Mouse (Mus musculus) thymus, postnatal 14 days (tissue): ENCODE results near the gene Rnf224.

ENCODE experiments used
- DNase-seq: peaks from one replicate; pipeline ENCODE4 v3.0.0; 2021

Rnf224 gene

DNA sequence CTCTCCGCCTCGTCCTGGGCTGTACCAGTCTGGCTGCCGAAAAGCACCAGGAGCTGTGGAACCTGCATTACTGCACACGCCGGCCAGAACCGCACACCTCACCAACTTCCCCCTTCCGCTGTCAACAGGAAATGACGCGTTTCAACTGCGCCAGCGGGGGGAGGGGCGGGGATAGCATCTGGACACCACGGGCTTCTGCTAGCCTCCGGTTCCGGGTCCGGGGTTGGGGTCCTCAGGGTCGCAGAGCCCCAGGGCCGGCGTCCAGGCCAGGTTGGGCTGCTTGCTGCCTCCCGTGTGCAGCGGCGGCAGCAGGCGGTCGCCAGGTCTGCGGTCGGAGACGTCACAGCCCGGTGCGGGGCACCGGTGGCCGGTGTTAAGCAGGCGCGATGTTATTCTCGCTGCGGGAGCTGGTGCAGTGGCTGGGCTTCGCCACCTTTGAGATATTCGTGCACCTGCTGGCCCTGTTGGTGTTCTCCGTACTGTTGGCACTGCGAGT is 18.7 kb upstream of the Rnf224 start, which contains the start of gene Tmem203:
Tmem203 (plus strand) TSS at position 156 of the 496 bp plus-strand sequence.
- DNase-seq = peak; percentile 88

GRCm38 (mm10) chr2:25252331-25252730 is 15.7 kb upstream of the Rnf224 start:
- peak; percentile 44 for DNase-seq

- DNase-seq = no peak
Observed at GRCm38 (mm10) chr2:25246183-25247072, 9.8 kb upstream of the Rnf224 start, which contains the start of gene AL732309.1. Gene AL732309.1 (minus strand): TSS chr2:25246863.

- no peak for DNase-seq
Observed at GRCm38 (mm10) chr2:25244144-25244543, 7.6 kb upstream of the Rnf224 start.

DNA sequence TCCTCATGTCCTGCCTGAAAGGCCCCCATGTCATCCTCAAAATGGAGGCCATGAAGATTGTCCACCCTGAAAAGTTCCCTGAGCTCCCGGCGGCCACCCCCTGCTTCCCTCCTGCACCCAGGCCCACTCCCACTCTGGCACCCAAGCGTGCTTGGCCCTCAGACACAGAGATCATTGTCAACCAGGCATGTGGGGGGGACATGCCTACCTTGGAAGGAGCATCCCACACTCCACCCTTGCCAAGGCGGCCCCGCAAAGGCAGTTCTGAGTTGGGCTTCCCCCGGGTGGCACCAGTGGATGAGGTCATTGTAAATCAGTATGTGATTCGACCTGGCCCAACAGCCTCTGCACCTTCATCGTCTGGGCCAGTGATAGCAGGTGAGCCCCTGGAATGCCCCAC is 6.8 kb upstream of the Rnf224 start:
- no peak for DNase-seq

- DNase-seq = peak; percentile 50
Observed at GRCm38 (mm10) chr2:25242101-25242506, 5.5 kb upstream of the Rnf224 start, which contains the start of the genes Rnf208 and Cysrt1. Gene Rnf208 (plus strand): TSS chr2:25242255. Gene Cysrt1 (minus strand): TSS chr2:25242452.

GRCm38 (mm10) chr2:25241438-25241775 is 4.8 kb upstream of the Rnf224 start:
- DNase-seq = no peak

DNA sequence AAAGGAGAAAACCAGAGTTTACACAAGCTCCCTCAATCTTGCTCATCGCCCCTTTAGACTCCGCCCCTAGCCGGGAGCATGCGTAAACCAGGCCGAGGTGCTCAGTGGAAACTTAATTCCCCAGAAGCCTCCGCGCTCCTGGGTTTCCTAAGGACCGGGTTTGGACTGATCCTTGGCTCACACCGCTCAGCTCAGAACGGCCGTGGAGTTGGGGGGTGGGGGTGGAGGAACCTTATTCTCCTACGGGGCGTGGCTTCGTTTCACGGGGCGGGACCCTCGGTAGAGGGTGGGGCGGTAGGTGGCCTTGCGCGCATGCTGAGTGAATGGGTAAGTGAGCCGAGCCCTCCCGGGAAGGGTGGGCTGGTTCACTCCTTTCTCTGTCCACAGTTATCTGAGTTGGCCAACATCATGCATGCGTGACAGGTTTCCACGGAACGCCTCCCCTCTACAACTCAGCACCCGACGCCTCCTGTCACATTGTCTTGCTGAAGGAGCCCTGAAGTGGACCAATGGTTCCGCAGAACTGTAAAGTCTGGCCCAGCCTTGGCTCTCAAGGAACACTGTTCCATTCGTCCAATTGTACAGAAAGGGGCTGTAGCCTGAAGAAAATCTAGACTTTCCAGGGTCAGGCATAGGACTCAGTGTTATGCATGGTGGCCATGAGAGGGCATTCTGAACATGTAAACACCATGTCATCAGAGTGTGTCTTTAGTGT is 4.3 kb upstream of the Rnf224 start:
- peak; percentile 63 for DNase-seq

DNA sequence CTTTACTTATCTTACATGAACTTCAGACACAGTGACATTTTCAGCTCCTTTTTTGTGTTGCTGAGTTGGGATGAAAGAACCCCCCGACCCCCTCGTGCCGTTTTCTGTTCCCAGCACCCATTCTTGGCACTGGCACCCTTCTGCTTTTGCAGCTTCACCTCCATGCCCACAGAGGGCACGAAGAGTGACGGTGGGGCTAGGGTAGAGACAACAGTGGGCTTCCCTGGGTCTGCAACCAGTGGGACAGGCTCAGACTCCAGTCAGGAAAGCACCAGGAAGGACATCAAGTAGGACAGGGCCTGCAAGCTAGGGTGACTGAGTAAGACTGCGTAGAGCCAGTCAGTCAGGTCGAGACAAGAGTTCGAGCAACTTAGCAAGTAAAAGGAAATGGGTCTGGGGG is 3.7 kb upstream of the Rnf224 start:
- DNase-seq = no peak

DNA sequence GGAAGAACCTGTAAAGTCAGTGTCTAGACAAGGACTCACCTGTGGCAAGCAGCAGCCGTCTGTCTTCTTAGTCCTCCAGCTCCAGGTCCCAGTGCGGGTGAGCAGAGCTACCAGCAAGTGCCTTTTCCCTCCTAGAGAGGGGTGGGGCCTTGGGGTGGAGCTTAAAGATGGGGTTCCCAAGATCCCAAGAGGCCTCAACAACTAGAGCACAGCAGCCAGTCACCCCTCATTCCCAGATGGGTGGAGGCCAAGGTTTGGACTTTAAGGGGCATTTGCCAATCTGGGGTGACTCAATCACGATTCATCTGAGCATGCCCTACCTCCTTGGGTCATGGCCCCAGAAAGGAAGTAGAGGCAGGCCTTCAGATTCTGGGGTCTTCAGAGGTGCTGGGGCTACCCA is 3.2 kb upstream of the Rnf224 start:
- no peak for DNase-seq

GRCm38 (mm10) chr2:25238106-25238505 is 1.5 kb upstream of the Rnf224 start:
- no peak for DNase-seq

DNA sequence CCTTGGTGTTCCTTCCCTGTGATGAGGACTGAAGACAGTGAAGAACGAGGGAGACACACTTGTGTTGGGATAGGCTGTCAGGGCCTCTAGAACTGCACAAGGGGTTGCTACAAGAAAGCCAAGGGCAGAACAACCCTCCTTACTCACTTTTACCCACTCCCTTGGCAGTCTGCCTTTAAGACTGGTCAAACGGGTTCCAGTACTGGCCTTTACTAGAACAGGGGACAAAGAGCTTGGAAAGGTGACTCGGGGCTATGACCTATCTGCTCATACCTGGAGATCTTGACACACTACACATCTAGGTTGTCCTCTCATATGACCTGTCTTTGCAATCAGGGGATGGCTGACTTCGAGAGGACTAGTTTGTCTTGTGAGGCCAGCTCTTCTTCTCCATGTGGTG is 935 bp upstream of the Rnf224 start:
- no peak for DNase-seq

DNA sequence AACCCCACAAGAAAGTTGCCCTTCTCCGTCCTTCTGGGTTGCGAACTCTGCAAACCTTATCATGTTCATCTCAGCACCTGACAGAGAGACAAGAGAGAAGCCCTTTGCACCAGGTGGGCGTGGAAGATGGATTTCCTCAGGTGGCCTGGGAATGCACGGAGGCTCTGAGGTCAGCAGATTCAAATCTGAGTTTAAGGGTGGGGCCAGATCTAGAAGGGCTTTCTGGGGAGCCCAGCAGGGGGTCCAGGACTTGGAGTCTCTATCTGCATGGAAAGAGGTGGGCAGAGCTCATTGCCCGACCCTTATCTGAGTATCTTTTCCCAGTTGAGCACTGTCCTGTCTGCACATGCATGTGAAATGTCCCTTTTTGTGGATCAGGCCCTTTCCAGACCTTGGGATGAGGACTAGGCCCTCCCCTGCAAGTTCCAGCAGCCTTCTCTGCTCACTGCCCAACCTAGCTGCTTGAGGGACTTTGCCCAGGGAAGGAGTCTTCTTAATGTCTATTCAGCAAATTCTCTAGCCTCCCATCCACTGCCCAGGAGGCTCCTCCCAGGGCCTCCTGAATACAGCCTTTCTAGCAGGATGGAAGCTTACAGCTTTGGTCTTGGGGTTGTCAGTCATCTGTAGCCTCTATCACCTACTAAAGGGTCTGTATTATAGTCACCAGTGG is 1.9 kb downstream of the Rnf224 start:
- no peak for DNase-seq

- no peak for DNase-seq
Observed at GRCm38 (mm10) chr2:25234050-25234449, 2.5 kb downstream of the Rnf224 start, which contains the start of gene Slc34a3. Gene Slc34a3 (minus strand): TSS chr2:25234364.

DNA sequence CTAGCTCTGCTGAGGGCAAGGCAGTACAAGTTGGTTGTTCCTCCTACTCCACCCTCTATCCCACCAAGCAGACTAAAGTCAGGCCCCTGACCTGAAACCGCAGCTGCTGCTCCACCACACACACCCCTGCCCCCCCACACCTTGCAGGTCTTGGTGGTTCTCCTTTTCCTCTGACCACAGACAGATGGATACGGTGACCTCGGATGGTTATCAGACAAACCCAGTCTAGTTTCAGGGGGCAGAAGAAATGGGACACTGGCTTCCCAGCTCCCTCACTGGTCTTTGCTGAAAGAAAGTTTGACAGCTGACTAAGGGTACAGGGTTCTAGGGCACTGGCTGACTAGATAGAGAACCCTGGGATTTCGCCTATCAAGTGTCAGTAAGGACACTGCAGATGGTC is 3.2 kb downstream of the Rnf224 start:
- no peak for DNase-seq

DNA sequence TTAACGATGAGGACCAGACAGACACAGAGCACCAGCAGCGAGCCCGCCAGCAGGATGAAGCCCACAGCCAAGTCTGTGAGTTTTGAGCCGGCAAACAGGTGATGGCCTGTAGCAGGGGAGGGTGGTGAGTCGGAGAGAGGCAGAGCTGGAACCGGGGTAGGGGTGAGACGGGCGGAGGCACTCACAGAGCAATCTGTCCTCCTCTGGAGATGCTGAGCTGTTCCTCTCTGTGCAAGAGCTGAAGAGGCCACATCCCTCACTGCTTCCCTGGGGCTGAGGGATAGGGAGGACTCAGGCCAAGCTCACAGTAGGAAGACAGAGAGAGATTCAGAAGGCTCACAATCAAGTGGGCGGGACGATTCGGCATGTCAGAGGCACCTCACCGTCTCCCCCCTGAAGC is 5.5 kb downstream of the Rnf224 start:
- no peak for DNase-seq

GRCm38 (mm10) chr2:25230581-25230980 is 6.0 kb downstream of the Rnf224 start:
- DNase-seq = no peak

DNA sequence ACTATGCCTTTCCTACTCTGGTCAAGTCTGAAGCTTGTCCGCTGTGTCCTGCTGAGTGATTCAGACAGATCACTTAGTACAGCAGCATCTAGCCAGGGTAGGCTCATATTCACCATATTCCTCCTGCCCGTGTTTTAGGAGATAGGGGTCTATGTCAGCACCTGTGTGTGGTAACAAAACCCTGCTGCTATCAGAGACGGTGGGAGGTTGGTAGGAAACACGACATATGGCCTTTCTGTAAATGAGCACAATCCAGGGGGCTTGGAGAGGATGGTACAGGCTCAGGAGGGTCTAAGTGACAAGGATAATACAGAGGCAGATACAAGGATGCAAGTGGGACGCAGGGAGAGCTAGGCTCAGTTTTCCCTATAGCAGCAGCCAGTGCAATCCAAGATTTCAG is 7.0 kb downstream of the Rnf224 start:
- DNase-seq = no peak

DNA sequence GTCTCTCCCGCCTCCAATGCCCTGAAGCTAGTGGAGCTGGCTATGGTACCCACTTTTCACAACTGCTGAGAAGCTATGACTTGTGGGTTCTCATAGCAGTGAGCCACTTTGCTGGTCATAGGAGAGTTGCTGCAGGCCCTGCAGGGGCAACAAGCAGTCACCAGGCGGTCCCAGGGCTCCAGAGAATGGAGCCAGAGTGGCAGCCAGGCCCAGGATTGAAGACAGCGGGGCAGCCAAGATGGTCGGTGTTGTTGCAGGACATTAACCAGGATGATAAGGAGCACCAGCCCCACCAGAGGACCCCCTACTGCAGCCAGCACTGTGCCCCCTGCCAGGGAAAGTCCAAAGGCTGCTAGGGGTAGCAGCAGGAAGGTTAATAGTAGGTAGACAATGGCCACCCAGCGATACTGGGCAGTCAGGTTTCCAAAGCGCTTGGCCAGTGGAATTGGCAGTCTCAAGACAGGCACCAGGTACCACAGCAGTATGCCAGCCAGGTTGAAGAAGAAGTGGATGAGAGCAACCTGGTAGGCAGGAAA is 7.5 kb downstream of the Rnf224 start:
- DNase-seq = no peak

DNA sequence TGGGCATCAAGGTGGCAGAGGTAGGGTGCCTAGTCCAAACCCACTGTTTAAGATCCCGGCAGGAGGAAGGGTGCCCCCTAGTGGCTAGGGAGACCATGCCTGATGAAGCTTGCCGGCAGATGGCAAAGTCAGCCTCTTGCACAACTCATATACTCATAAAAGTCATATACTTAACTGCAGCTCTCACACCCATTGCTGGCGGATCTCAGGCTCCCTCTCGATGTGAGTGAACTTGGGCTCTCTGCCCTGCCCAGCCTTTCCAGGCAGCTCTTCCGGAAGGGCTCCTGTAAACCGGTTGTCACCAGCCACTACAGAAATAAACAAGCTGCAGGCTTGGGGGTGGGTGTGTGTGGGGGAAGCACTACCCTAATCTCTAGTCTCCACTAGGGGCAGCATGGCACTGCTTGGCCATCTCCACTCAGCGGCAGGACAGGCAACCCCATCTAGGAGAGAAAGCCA is 8.1 kb downstream of the Rnf224 start:
- DNase-seq = peak; percentile 91

- no peak for DNase-seq
Observed at GRCm38 (mm10) chr2:25227406-25227805, 9.2 kb downstream of the Rnf224 start.

GRCm38 (mm10) chr2:25226864-25227263 is 9.7 kb downstream of the Rnf224 start:
- no peak for DNase-seq
